Mouse (Mus musculus) thymus, postnatal 4 days (tissue): ENCODE data around the gene Gm6902.
"Not testable (repeated sequence)": the region's sequence is repeated elsewhere in the genome, so short reads cannot be mapped to it uniquely, and the experiment has no call there.

ENCODE experiments used
- DNase-seq: peaks from one replicate; pipeline ENCODE4 v3.0.0; 2021

Gm6902 gene

DNA sequence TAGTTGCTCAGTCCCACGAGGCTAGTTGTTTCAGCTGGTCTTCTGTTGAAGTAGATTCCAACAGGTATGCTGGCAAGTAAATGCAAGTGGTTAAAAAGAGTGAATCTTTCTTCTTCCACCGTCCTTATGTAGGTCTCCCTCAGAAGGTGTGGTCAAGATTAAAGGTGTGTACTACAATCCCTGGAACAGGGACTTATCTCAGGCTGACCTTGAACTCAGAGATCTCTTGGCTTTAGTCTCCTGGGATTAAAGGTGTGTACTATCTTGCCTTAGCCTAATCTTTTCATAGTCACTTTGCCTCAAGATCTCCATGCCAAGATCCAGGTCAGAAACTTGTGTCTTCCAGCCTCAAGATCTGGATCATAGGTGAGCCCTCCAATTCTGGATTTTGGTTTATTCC lies at the start of gene Gm6902:
Gene Gm6902, minus strand, starts transcription at position 101 of the 400 bp plus-strand sequence.
- DNase-seq = not testable (repeated sequence)

DNA sequence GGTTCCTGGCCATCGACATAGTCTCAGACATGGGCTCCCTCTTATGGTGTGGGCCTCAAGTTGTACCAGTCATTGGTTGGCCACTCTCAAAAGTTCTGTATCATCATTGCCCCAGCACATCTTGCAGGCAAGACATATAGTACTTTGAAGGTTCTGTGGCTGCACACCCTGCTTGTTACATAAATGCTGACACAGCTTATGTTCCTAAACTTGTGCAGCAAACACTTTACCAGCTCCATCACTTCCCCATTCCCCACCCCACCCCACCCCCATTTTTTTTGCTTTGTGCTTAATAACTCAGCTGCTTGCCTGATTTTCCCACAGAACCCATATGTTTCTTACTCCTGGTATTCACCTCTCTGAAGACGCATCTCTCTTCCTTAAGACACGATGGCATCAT lies 22.2 kb upstream of the Gm6902 start, which contains the start of gene Nlrp4e:
Gene Nlrp4e, plus strand, starts transcription at position 301 of the 400 bp plus-strand sequence.
- not testable (repeated sequence) for DNase-seq

DNA sequence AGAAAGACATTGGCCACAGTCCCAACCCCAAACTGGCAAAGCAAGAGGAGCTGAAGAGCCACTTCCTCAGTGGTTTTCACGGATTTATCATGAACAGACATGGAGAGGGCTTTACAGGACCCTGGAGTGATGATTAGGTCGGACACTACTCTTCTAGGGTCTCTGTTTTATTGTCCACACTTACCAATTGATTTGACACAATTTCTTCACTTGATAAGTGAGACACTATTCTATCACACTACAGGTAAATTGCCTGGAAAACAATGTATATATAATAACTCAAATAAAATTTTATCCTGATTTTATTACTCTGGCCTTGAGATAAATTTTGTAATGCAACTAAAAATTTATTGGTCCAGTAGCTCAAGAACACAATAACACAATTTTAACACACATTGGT lies 27.1 kb downstream of the Gm6902 start, which contains the start of gene Vmn1r166:
Gene Vmn1r166, minus strand, starts transcription at position 101 of the 400 bp plus-strand sequence.
- not testable (repeated sequence) for DNase-seq
